Mouse (Mus musculus) retina, postnatal 7 days (tissue): ENCODE data around the gene Efcc1.

ENCODE experiments used
- DNase-seq: peaks from one replicate; pipeline ENCODE4 v3.0.0-alpha.2; 2012; ENCODE audit warnings: low read depth, low spot score

The Efcc1 gene

DNA sequence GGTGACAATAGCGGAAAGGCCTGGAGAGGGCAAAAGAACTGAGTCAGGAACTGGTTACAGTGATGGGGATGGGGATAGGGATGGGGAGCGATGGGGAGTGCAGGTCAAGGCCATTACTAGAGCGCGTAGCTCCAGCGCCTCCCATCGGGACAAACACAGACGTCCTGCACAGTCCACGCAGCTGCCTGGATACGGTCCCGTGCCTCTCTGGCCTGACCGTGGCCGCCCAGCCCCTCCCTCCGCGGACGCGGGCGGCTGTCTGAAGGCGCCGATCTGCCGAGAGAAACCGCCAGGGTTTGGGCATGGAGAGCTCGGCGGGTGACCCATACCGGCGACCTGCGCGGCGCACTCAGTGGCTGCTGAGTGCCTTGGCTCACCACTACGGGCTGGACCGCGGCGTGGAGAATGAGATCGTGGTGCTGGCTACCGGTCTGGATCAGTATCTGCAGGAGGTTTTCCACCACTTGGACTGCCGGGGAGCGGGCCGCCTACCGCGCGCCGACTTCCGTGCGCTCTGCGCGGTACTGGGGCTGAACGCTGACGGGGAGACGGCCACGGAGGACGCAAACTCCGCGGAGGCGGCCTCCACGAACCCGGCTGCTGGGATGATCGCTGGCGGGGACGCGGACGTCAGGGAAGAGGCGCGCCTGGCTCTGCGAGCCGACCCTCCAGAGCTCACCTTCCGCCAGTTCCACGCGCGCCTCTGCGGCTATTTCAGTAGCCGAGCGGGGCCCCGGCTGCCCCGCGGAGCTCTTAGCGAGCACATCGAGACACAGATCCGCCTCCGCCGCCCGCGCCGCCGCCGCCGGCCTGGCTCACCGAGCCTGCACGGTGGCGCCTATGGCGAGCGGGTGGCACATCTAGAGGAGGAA, at the start of gene Efcc1:
TSS of gene Efcc1 (plus strand) at position 279 of the 872 bp plus-strand sequence.
- no peak for DNase-seq

DNA sequence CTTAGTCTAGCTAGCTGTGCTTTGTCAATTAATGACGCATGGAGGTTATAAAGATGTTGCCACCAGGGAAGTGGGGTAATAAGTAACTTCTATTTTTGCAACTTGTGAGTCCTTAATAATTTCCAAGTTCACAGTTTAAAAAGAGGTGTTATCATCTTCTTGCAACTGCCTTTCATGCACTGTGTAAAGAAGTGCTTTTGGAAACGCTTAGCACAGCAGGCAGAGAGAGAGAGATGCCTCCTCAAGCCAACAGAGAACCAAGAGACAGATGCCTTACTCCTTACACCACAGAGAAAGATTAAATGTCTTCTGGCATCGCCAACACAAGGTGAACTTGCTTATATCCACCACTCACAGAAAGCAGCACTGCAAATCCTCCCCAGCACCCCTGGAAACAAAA, 34.7 kb upstream of the Efcc1 start:
- no peak for DNase-seq

DNA sequence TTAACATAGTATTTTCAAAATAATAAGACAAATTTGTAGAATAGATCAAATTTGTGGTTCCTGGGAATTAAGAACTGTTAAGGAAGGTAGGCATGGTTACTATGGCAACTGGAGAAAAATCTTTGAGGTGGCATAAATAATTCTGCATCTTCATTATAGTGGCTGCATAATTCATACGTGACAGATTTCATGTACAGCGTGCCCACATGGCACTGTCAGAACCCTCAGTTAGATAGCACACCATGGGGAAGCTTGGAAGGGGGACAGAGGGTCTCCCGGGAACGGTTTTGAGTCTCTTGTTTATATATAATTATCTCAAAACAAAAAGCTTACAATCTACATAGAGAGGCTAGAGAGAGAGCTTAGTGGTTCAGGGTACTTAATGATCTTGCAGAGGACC, 34.1 kb upstream of the Efcc1 start:
- DNase-seq, result no peak

DNA sequence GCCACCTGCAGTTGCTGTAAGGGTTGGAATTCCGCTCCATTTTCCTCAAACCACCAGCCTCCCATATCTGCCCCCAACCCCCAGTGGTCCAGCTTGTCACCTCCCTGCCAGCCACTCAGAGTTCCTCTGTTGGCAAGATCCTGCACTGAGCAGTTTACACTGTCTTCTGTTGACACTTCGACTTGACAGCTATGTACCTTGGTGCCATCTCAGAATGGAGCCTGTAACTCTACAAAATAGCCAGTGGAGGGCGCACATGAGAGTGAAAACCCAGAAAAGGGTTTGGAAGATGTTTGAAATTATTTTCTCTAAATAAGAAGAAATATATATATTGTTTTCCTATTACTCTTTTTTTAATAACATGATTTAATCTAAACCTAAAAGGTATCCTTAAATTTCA, 24.4 kb upstream of the Efcc1 start:
- DNase-seq, result no peak

DNA sequence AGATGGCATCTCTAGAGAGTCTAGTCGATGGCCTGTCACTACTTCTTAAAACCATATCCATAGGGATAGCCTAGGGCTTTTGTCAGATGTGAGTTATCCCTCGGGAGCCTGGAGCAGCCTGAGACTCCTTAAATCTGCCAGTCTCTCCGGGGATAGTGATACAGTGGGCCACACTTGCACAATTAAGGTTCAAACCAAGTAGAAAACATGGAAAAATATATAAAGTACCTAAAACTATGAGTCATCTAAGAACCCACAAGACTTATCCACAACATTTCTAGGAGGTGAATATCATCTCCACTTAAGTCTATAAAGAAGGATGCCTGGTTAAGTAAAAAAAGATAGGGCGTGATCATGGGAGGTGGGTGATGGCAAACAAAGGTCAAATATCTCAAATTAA, 18.4 kb upstream of the Efcc1 start:
- no peak for DNase-seq

DNA sequence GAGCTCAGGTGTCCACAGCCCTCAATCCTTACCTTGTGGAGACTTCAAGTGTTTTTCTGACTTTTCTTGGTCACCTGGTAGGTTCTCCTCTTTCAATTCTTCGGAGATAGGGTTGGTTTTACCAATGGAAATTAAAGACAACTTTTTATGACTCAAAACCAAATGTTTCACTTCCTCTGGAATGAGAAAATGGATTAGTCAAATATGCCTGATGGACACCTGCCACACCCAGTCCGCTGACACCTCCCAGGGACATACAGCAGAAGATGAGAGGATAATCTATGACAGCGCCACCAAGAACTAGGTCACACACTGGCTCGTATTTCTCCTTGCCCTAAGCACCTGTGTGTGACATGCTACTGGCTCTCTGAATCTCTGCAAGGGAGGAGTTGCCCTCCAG, 16.6 kb upstream of the Efcc1 start:
- DNase-seq, result no peak

DNA sequence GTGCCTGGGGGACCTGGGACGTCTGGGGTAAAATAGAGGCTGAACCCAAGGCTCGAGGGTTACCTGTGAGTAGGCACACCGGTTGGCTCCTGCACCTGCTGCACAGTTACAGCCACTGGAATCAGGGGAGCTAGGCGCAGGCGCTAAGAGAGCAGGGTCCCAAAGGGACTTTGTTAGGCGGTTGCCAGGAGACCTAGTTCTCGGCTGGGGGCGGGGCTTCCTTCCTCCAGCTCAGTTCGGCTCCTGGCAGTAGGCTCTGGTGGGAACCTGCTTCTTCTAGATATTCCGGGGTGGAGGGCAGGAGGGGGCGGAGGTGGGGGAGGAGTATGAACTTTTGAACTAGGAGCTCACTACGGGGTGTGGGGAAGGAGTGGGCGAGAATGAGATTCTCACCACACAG, 8.0 kb upstream of the Efcc1 start:
- no peak for DNase-seq

DNA sequence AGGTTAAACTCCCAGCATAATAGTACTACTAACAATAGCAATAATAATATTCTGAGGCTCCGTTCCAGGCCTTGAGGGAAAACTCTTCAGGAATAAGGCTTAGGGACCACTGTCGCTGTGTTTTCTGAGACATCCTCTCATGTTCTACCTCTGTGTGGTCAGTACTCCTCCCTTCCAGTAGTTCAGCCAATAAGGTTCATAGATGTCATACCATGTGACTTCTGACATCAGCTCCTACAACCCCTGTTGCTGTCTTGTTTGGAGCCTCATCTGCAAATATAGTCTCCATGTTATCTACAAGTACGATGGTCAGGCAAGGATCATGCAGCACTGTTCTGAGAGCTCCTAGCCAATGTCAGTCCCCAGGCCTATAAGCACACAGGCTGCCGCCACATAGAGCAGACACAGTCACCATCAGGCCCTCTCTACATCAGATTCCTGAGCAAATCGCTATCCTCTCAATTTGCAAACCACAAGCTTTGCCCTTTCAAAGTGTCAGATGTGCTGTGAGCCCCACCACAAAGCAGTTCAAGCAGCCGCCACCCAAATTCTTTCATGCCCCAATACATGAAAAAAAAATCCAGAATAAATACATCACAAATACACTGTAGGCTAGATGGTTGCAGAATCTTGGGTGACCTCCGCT, 5.3 kb upstream of the Efcc1 start:
- no peak for DNase-seq

DNA sequence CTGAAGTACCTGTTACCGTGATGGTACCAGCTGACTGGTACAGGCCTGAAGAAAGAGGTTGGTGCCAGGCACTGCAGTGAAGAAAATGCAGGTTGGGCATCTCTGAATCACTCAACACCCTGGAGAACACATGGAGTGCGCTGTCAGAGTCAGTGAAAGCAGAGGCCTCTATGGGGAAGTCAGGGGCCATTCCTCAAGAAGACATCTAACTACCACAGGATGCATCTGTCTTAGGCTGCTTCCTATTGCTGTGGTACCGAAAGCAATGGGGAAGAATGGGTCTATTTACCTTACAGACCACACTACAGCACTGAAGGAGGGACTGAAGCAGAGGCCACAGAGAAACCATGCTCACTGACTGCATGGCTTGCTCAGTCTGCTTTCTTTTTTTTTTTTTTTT, 2.6 kb upstream of the Efcc1 start:
- no peak for DNase-seq

DNA sequence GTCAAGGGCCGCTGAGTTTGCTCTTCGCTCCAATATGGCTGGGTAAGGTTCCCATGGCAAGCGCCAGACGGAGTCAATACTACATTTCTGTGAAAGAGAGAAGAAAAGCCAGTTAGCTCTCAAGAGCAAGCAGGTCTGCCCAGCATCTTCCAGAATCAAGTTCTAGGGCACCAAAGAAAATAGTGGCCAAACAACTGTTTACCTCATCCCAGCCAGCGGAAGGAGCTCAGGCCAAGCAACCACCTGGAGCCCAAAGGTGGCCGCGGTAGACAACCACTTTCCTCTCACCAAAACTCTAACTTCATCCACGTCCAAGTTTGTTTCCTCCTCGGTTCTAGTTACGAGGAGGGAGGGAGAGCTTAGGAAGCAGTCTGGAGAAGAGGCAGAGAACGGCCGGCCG, 528 bp upstream of the Efcc1 start:
- no peak for DNase-seq

DNA sequence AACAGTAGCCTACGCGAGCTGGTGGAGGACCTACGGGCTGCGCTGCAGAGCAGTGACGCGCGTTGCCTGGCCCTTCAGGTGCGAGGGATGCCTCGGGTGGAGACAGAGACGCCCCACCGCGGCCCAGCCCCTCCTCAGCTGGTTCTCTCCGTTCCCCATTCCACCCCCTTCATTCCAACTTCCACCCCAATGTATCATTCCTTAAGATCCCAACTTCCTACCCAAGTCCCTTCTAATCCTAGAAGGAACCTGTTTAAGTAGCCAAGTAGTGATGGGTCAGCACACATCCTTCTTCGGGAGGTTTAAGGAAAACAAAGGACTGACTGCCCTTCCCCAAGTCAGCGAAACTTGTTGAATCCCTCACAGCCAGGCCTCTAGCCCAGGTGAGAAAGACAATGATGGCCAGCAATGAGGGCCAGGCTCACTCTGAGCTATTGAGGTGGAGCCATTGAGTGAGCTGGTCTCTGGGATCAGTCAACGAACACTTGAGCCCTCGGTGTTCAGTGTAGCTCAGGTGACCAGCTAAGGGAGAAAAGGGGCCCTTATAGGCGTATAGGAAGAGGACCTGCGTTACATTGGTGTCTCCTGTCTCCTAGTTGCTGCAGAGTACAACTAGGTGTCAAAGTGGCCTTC, 910 bp downstream of the Efcc1 start:
- DNase-seq, result no peak

DNA sequence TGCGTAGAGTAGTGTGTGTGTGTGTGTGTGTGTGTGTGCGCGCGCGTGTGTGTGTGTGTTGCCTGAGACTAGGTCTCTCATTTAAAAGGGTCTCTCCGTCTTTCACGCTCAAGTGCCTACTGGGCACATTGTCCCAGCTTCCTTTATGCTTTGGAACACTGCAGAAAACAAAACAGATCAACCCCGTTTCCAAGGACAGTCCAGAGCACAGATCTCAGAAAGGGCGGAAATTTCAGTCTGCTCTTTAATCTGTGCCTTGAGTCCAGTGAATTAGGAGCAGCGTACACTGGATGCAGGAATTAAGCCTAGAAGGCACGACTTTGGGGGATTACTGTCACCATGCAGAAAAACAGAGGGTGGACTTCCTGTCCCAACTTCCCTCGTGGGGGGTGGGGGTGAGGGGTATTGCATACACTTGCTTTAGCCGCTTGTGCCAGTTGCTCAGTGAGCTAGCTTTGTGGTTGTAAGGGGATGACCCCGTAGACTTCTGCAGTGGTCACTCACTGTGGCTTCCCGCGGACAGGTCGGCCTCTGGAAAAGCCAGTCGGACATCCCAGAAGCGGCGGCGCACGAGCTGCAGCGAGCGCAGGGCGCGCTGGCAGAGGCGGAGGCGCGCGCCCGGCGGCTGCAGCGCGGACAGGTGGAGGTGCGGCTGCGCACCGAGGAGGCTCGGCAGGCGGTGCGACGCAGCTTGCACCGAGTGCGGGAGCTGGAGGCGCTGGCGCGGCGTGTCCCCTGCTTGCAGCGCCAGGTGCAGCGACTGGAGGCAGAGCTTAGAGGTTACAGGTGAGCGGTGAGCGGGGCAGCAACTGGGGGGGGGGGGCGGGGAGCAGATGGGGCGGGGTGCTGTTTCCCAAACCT, 1.7 kb downstream of the Efcc1 start:
- DNase-seq, result no peak

DNA sequence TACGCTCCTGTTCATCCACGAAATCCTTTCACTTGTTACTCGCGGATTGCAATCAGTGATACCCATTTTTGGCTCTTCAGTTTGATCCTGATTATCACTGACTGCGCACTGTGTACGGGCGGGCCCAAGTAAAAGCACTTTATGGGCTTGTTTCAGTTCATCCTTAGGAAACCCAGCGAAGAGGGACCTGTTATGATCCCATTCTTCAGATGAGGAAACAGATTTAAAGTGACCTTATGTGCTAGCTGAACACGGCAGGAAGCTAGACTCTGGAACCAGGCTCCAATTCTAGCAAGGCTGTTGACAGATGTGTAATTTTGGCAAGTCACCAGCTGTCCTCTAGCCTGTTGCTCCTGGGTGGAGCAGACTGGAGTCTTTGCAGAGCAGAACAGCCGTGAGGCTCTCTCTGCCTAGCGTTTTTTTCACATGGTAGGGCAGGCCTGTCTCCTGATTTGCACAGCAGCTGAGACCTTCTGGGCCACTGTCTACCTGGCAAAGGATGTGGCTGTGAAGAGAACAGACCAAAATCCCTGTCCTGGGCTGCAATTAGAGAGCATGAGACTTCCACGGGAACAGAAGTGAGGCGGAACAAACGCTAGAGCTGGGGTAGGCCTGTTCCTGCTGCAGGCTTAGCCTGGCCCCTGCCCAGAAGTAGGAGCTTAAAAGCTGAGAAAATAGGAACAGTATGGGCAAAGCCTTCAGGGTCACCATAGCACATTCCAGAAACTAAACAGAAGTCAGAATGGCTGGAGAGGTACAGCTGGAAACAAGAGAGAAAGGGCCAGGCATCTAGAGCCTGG, 2.7 kb downstream of the Efcc1 start:
- DNase-seq, result no peak

DNA sequence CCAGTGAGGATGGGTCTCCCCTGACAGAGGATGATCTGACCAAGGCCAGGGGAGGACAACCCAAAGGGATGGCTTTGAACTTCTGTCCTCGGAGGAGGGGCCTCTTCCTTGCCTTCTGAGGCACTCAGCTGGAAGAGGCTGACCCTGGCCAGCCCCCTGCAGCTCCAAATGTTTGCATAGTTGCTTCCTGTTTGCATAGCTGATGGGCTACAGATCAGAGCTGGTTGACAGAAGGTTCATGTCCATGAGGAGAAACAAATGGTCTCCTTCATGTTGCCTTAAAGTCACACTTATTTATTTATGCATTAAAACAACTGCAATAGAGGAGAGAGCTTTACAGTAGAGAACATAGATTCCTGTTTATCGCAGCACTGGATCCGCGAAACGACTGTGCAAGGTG, 3.5 kb downstream of the Efcc1 start:
- no peak for DNase-seq

DNA sequence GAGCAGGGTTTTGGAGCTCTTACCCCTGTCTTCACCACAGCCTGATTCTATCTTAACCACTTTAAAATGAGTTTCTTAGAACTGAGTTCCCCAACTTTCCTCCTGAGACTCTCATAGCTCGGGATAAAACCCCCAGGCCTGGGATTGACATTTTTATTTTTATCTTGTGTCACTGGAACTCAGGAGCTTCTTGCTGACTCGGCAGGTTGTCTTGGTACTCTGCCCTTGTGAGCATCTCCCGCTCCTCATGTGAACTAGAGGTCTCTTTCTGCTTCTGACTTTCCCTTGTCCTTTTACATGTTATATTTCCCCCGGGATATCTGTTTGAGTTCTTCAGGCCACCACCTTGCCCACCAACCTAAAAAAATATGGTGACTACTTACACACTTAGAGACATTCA, 6.3 kb downstream of the Efcc1 start:
- DNase-seq, result no peak

DNA sequence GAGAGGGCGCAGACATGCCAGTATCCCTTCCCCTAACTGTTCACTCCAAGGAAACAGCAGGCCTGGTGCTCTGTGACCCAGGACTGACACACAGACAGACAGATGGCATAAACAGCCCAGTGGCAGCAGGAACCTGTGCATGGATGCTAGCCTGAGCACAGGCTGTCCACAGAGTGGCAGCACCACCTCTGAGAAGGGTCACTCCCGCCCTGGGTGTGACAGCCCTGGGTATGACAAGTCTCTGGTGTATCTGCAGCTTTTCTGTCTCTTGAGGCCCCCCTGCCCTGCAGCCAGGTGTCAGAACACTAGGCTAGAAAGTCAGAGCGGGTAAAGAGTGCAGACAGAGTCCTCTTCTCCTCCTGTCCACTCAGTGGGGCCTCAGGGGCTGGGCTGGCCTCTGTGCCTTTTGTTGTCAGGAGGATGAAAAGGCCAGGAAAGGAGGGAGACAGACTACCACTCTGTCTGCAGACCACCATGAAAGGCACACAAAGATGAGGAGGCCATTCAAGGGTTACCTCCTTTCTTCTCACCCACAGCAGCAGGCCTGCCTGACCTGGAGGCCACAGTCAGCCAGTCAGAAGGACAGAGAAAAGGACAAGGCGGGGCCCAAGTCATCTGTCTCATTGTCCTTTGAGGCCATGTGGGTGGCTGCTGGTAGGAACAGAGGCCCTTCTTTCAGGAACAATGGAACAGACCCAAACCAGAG, 7.4 kb downstream of the Efcc1 start:
- DNase-seq, result no peak

DNA sequence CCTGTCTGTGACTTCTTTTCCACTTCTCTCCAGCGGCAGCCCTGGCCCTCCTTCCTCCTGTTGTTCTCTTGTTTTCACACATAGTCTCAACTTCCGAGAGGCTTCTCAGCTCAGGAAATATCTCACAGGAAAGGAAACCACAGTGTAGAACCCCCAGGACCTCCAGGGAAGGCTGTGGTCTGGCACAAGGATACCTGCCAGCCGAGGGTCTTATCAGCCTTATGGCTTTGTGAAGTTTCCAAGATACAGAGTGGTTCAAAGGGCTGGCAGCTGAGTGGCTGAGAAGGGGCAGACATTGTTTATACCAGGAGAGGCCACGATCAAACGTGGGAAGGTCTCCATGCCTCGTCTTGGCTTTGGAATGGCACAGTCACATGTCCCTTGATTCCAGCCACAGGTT, 9.2 kb downstream of the Efcc1 start:
- DNase-seq, result no peak

DNA sequence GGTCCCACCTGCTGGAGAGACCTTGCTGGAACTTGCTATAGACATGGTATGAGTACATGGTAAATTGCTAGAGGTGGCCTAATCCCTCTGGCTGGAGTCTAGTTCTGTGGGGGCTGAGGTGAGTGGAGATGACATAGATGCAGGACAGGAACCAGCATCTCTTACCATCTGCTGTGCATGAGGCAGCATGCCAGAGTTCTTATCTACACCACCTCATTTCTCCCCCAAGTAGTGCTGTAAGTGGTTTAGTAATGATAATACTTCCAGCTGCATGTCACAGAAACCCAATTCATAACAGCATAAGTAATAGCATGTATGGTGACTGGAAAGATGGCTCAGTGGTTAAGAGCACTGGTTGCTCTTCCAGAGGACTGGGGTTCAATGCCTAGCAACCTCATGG, 9.8 kb downstream of the Efcc1 start:
- DNase-seq, result no peak

DNA sequence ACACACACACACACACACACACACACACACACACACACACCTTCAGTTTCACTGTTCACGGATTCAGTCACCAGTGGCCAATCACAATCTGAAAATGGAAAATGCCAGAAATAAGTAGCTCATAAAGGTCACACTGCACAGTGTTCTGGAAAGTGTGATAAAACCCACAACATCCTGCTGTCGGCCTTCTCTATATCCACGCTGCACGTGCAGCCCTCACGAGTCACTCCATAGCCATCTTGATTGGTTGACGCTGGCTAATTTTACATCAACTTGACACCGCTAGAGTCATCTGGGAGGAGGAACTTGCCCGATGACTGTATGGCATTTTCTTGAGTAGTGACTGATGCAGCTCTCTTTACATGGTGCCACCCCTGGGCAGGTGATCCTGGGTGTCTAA, 11.3 kb downstream of the Efcc1 start:
- no peak for DNase-seq

DNA sequence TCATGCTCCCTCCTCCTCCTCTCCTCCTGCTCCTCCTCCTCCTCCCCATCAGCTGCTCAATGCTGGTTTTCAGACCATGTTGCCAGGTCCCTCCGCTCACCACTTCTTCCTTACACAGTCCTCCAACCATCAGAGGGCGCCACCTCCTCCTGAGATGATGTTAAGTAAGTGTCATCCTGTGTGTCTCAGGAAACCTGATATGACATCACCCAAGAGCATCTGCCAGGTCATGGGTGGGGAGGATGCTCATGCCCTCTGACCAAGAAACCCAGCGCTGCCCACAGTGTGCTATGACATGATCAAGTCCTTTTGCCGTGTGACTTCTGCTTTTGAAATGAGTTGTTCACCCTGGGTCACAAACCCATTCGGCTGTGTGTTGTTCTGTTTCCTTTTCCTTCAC, 12.1 kb downstream of the Efcc1 start:
- no peak for DNase-seq

DNA sequence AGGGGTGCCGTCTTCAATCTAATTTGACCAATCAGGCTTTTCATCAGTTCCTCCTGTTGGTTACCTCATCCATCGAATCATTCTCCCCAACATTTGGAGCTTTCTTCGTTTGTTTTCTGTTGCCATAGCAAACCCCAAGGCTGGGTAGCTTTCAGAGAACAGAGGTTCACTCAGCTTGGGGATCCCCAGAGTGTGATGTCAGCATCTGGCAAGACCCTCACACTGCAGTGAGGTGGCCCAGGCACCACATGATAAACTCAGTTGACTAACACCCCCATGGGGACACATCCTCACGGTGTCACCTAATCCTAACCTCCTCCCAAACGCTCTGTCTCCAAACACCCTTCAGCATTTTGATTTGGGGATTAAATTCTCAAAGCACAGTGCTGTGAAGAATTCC, 12.6 kb downstream of the Efcc1 start:
- no peak for DNase-seq
